Mouse (Mus musculus) heart, postnatal 10 days (tissue): Measurements from ENCODE around the gene Rragb. TPM values are rescaled to one million over a fixed set of nuclear protein-coding genes. Genes with fewer than 3 reads are reported as not detected.

Source experiments
- DNase-seq, 2 experiments: peaks; one replicate each; pipeline ENCODE4 v3.0.0; 2021
- intact Hi-C: fragments of 180-260 bp; cut with DNase I; formaldehyde crosslinking; loops from one replicate; pipeline ENCODE4 v1.15.1; 2025
- total RNA-seq, 2 experiments: library from RNA; stranded (reverse); gene quantifications; 2 replicates each; pipeline ENCODE4 v1.2.3; 2021

Rragb gene
- total RNA-seq: 1 to 10 TPM; 2.0 to 2.3 TPM

DNA sequence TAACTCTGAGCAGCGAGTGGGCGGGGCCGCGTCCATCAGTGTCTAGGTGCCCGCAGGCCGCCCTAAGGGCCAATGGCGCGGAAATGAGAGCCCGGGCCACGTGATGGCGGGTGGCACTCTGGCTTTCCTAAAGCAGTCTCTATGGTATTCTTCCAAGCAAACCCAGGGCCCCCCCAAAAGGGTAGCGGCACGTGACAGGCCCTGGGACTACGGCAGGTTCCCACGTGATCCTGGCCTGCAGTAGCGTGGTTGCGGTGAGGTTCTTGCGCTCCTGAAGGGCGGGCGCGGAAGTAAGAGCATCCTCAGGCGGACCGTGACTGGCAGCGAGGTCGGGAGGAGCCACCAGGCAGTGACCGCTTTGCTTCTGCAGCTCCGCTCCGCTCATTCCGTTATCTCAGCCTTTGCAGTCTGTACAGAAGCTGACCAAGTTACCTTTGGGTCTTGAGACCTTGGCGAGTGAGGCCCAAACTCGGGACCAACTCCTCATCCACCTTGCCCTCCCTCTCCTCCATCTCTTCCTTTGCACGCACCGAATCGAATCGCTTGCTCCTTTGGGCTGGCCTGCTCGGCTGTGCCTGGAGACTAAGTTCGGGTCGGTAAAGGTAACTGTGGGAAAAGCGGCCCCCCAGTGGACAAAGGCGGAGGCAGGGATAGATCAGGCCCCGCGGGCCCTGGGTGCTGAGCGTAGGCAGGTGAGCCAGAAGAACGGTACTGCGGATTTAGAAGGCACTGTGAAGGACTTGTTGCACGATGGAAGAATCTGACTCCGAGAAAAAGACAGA, at the start of gene Rragb:
Rragb (plus strand) TSS at position 248 of the 782 bp plus-strand sequence.
- DNase-seq: peak; percentile 51 to 55
- intact Hi-C loops: loop anchor here (10.0 kb wide), 1 partner anchor 215 kb away; no protein-coding TSS in a partner anchor

DNA sequence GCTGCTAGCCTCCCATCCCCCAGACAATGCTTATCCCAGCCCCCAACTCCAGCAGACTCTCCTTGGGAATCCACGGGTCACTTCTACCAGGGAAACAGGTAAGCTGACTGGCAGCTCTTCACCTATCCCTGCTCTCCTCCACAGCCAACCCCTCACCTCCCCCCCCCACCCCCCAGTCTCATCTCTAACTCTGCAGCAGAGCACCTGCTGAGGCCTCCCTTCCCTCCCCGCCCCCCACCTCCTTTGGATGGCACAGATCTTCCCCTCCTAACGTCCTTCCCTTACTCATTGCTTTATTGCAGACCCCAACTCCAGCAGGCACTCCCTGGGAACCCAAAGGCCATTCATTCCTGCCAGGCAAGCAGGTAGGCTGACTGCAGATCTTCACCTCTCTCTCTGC, 21.3 kb upstream of the Rragb start, which contains the start of gene Foxr2:
Foxr2 (plus strand) TSS at position 301 of the 400 bp plus-strand sequence.
- no peak for DNase-seq
- intact Hi-C loops: no loop called here

DNA sequence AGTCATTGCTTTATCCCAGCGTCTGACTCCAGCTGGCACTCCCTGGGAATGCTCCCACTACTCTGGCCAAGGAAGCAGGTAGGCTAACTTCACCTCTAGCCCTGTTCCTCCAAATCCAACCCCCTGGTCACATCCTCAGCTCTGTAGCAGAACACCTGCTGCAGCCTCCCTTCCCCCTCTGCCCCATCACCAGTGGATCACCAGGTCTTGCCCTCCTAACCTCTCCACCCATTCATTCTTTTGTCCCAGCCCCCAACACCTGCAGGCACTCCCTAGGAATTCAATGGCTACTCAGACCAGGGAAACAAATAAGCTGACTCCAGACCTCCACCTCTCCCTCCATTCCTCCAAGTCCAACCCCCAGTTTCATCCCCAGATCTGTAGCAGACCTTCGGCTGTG, 20.8 kb upstream of the Rragb start:
- intact Hi-C loops: no loop called here
- no peak for DNase-seq

DNA sequence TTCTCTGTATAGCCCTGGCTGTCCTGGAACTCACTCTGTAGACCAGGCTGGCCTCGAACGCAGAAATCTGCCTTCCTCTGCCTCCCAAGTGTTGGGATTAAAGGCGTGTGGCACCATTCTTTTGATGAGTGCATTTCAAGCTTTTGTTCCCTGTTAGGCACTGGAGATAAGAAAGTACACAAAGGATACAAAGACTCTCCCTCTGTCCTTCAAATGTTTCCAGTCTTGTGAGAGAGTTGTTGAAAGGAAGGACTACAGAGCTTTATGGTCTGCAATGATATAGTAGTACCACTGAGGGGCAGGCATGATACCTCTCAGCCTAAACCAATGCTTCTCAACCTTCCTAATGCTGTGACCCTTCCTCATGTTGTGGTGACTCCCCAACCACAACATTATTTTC, 2.9 kb downstream of the Rragb start:
- intact Hi-C loops: loop anchor here (10.0 kb wide), 1 partner anchor 218 kb away; no protein-coding TSS in a partner anchor
- no peak for DNase-seq

DNA sequence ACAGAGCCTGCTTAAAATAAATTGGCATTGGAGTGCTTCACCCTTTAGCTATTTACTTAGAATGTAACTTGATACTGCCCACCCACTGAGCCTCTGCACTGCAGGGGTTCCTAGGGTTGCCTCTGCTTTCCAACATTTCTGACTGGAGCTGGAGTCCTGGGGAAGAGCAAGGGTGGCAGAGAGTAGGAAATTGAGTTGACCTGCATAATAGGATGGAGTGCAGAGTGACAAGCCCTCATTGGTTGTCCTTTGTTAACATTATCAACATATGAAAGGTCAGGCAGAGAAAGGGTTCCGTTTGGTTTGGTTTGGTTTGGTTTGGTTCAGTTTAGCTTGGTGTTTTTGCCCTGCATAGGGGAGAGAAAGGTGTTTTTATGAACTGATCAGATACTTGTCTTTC, 12.0 kb downstream of the Rragb start:
- no peak for DNase-seq
- intact Hi-C loops: no loop called here

DNA sequence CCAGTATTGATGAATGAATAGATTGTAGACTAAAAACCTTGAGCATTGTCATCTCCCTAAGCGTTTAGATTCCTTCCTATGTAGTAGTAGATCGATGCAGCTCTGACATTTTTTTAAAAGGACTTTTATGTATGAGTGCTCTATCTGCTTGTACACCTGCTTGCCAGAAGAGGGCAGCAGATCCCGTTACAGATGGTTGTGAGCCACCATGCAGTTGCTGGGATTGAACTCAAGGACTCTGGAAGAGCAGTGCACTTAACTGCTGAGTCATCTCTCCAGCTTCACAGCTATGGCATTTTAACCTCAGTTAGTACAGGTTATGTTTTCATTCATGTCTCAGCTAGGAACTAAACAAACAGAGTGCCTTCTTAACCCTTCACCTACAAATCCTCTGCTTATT, 15.5 kb downstream of the Rragb start:
- DNase-seq: peak; percentile 5 to 25
- intact Hi-C loops: no loop called here

DNA sequence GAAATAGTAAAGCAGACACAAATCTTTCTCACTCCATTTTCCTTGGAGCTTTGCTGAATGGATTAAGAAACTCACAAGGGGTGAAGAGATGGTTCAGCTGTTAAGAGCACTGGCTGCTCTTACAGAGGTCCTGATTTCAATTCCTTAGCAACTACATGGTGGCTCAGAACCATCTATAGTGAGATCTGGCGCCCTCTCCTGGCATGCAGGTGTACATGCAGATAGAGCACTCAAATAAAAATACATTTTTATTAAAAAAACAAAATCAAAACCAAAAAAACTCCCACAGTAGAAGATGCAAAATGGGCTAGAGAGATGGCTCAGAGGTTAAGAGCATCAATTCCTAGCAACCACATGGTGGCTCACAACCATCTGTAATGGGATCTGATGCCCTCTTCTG, 35.0 kb downstream of the Rragb start:
- intact Hi-C loops: no loop called here
- no peak for DNase-seq

DNA sequence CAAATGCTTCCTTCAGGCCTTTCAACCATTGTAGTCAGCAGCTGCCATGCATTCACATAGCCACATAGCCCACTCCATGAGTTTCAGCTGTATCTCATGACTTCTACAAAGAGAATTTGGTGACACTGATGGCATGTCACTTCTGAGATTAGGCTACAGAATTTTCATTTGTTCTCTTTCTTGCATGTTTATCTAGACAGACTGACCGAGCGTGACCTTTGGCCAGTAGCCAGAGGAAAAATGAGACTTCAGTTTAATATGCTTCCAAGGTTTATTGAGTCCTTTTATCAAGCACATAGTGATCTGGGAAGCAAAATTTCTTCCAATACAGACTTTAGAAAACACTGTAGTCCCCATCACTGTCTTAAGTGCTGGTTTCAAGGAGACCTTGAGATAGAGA, 42.4 kb downstream of the Rragb start:
- no peak for DNase-seq
- intact Hi-C loops: no loop called here

DNA sequence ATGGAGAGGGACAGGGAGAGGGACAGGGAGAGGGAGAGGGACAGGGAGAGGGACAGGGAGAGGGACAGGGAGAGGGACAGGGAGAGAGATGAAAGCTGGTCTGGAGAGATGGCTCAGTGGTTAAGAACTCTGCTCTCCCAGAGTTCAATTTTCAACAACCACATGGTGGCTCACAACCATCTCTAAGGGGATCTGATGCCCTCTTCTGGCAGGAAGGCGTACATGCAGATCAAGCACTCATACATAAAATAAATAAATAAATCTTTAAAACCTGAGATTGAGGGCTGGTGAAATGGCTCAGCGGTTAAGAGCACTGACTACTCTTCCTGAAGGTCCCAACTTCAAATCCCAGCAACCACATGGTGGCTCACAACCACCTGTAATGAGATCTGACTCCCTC, 59.4 kb downstream of the Rragb start:
- peak in 1 of 2 experiments; percentile 2 for DNase-seq
- intact Hi-C loops: loop anchor here (5.0 kb wide), 1 partner anchor 272 kb away; no protein-coding TSS in a partner anchor

DNA sequence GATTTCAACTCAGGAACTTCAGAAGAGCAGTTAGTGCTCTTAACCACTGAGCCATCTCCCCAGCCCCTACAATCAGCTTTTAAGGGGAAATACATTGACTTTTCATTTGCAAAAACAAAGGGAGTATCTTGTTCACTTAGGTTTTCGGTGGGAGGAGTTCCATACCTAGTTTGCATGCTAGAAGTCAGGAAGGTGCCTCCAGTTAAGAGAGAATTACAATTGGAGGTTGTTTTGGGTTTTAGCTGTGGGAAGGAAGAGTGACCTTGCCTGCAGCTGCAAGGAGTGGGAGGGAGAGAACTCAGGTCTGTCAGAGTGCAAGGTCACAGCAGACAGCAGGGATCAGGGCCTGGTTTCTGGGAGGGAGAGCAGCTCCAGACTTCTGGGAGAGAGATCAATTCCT, 71.3 kb downstream of the Rragb start:
- intact Hi-C loops: no loop called here

More for the DNA sequence above, 71.3 kb downstream of the Rragb start:
- DNase-seq: no peak

Other genes starting within 250 kb of the Rragb start
- under 1 TPM in 1 of 2 experiments, not detected in 1; 0.27 TPM for gene Usp51, start 133.5 kb upstream of the Rragb start, total RNA-seq
- 10 to 100 TPM; 15.0 to 18.9 TPM for gene Mageh1, start 102.4 kb upstream of the Rragb start, total RNA-seq
- not detected for gene Foxr2, start 21.2 kb upstream of the Rragb start, total RNA-seq
- under 1 TPM; 0.53 to 0.57 TPM for gene Klf8, start 97.5 kb downstream of the Rragb start, total RNA-seq